Mouse (Mus musculus): Measurements from ENCODE around the gene Sdr42e1. TPM values are rescaled to one million over a fixed set of nuclear protein-coding genes. Genes with fewer than 3 reads are reported as not detected.
A peak's percentile ranks its signal among the peaks of the same experiment; 100 is the strongest.

The Sdr42e1 gene
- 3.5 and 3.7 TPM in 2 replicates for total RNA-seq (2017)

GRCm38 (mm10) chr8:117673430-117673830 lies at the start of gene Sdr42e1:
TSS of gene Sdr42e1 (minus strand) at chr8:117673689.
- ATAC-seq (replicated peaks; ENCODE audit: low read depth, poor library complexity, severe bottlenecking) = peak; percentile 96

GRCm38 (mm10) chr8:117718152-117718860 lies 44.8 kb upstream of the Sdr42e1 start:
- ATAC-seq (replicated peaks; ENCODE audit: low read depth, poor library complexity, severe bottlenecking) = no peak

- ATAC-seq (replicated peaks; ENCODE audit: low read depth, poor library complexity, severe bottlenecking) = no peak
These were observed 42.4 kb upstream of the Sdr42e1 start for GRCm38 (mm10) chr8:117715896-117716295.

- ATAC-seq (replicated peaks; ENCODE audit: low read depth, poor library complexity, severe bottlenecking) = no peak
These were observed 41.1 kb upstream of the Sdr42e1 start for GRCm38 (mm10) chr8:117714604-117715003.

DNA sequence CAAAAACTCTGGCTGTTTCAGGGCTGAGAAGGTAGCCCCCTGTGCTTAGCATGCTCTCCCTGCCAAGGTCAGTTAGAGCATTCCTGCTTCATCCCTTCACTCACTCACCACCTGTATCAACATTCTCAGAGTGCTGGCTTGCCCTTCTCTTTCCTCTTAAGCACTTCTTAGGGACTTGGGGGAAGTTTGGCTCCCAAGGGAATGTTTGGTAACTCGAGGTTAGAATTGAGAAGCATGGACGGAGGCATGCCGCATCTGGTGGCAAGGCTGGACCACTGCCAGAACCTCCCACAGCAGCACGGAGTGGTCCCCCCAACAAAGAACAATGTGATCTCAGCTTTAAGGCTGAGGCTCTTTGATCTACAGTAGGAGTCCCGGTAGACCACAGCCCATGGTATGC lies 38.7 kb upstream of the Sdr42e1 start:
- ATAC-seq (replicated peaks; ENCODE audit: low read depth, poor library complexity, severe bottlenecking) = no peak

DNA sequence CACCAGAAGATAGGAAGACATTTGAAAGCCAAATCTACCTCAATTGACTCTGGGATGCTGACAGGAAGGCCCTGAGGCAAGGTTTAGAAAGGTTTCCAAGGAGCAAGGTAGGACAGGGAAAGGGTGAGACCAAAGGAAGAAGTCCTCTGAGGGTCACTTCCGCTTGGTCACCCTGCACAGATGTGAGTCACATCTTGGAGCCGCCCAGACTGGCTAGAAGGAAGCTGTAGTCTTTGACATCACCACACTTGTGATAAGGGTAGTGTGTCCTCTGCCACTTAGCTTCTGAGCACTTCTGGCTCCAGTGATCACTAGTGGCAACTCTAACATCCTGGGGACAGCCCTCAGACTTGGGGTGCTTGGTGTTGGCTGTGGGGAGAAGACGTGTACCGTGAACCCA lies 32.7 kb upstream of the Sdr42e1 start:
- ATAC-seq (replicated peaks; ENCODE audit: low read depth, poor library complexity, severe bottlenecking) = no peak

- ATAC-seq (replicated peaks; ENCODE audit: low read depth, poor library complexity, severe bottlenecking) = no peak
These were observed 29.2 kb upstream of the Sdr42e1 start for GRCm38 (mm10) chr8:117702701-117703100.

- ATAC-seq (replicated peaks; ENCODE audit: low read depth, poor library complexity, severe bottlenecking) = peak; percentile 52; the same call in 1 of the 2 replicates
These were observed 28.4 kb upstream of the Sdr42e1 start, which contains the start of gene Hsd17b2 for GRCm38 (mm10) chr8:117701859-117702258. TSS of gene Hsd17b2 (plus strand) at chr8:117701904.

- no peak for ATAC-seq (replicated peaks; ENCODE audit: low read depth, poor library complexity, severe bottlenecking)
These were observed 27.8 kb upstream of the Sdr42e1 start for GRCm38 (mm10) chr8:117701246-117701645.

DNA sequence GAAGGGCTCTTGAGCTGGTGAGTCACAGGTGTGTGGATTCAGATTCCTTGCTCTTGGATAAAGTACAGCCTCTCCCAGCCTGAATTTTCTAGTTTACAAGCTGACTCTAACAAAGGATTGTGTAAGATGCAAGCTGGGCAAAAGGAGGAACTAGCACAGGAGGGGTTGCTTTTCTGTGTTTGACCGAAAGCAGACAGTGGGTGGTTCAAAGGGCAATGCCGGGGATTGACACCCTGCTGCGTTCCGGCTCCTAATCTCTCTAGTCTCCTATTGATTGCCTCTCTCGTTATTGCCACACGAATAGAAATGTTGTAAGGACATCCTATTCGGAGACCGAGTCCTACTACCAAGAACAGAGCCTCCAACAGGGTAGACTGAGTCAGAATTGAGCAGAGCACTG lies 27.2 kb upstream of the Sdr42e1 start:
- ATAC-seq (replicated peaks; ENCODE audit: low read depth, poor library complexity, severe bottlenecking) = peak; percentile 46; the same call in 1 of the 2 replicates

DNA sequence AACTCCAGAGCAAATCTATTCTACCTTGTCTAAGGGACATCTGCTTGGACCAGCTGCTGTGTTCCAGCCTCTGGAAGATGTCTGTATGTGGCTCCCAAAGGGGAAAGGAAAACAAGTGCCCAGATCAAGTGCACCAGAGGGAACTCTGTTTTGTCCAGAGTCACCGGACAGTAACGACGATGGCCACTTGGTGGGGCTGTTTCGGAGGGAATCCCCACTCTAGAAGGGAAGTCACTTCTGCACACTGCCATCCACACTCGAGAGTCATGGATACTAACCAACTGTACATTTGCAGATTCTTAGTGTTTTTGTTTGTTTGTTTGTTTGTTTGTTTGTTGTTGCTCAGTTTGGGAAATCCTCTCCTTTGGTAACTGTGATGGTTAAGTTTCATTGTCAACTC lies 23.8 kb upstream of the Sdr42e1 start:
- peak; percentile 59; the same call in 1 of the 2 replicates for ATAC-seq (replicated peaks; ENCODE audit: low read depth, poor library complexity, severe bottlenecking)

DNA sequence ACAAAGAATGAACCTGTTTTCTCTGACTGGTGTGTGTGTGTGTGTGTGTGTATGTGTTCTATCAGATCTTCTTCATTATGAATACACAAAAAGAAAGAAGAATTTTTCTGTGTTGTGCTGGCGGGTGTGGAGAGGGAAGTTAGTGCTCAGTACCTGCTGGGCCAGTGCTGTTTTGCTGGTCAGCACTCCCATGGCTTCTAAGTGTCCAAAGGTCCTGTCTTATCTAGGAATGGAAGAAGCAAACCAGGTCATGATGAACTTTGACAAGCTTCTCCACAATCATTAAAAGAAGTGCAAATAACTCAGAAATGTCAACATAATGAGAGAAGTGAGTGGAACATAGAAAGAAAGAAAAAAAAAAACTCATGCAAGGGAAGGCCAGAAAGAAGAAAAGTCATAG lies 22.1 kb upstream of the Sdr42e1 start:
- no peak for ATAC-seq (replicated peaks; ENCODE audit: low read depth, poor library complexity, severe bottlenecking)

DNA sequence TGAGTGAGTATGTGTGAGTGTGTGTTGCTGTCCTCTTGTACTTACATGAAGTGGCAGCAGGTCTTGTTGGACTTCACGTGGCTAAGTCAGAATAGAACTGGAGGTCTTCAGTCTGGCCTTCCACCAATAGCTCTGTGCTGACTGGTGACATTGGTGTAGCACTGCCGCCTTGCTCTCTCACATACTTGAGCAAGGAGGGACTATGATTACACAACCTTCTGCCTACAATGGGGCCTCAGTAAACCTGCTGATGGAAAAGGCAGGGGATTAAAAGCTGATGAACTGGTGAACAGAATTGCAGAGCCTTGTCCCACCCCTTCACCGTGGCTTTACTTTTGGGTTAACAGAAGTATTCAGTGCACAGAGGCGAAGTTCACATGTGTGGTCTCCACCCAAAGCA lies 18.6 kb upstream of the Sdr42e1 start:
- no peak for ATAC-seq (replicated peaks; ENCODE audit: low read depth, poor library complexity, severe bottlenecking)

- no peak for ATAC-seq (replicated peaks; ENCODE audit: low read depth, poor library complexity, severe bottlenecking)
These were observed 14.4 kb upstream of the Sdr42e1 start for GRCm38 (mm10) chr8:117687890-117688289.

GRCm38 (mm10) chr8:117684504-117684903 lies 11.0 kb upstream of the Sdr42e1 start:
- no peak; the same call in 1 of the 2 replicates for ATAC-seq (replicated peaks; ENCODE audit: low read depth, poor library complexity, severe bottlenecking)

DNA sequence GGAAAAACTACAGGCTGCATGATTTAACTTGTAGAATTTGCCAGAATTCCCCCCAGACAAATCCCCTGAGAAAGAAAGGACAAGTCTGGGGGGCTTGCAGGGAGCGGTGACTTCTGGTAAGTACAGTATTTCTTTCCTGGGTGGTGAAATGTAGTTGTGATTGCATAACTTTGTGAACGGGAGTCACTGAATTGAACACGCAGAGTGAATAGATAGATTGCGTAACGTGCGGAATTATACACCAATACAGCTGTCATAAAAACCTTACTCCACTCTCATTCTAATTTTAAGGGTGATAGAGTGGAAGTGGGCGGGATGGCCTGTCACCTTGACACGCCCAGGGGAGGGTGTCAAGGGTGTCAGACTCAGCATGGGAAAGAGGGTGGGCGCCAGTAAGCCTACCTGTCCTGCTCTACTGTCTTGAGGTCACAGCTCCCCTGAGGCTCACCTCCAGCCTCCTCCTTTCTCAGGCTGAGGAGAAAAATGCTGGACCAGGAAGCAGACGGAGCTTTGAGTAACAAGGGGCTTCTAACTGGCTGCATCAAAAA lies 10.5 kb upstream of the Sdr42e1 start:
- peak; percentile 39; the same call in 1 of the 2 replicates for ATAC-seq (replicated peaks; ENCODE audit: low read depth, poor library complexity, severe bottlenecking)

DNA sequence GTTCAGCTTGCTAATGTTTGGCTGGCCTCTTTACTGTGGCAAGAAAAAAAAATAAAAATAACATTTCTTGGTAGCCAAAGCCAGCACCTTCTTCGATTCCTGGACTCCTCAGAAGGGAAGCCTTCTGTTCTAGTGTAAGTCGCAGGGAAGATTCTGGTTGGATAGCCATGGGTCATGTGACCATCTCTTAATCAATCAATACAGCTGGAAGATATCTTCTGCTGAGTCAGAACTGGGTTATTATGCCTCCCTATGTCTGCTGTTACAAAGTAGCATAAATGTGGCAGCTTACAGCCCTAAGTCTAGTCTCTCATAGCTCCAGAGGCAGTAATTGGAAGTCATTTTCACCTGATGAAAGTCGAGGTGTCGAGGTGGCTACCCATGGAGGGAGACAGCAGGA lies 5.2 kb upstream of the Sdr42e1 start:
- no peak for ATAC-seq (replicated peaks; ENCODE audit: low read depth, poor library complexity, severe bottlenecking)

- ATAC-seq (replicated peaks; ENCODE audit: low read depth, poor library complexity, severe bottlenecking) = no peak
These were observed 3.5 kb upstream of the Sdr42e1 start for GRCm38 (mm10) chr8:117677011-117677410.

GRCm38 (mm10) chr8:117676460-117676859 lies 3.0 kb upstream of the Sdr42e1 start:
- ATAC-seq (replicated peaks; ENCODE audit: low read depth, poor library complexity, severe bottlenecking) = no peak

DNA sequence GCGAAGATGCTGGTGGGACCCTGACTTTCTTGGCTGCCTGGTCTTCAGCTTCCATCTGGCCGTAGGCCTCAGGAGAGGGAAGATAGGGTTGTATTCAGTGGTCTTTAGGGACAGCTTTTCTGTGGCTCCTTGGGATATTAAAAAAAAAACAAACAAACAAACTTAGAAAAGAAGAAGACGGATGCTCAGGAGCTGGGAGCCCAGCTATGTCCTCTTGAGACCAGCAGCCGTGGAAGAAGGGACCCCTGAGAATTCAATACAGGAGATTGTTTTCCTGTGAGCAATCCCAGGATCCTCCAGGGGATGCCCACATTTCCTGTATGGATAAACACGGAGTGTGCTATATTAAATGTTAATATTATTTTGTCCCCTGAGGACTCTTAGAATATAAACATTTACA lies 1.7 kb upstream of the Sdr42e1 start:
- ATAC-seq (replicated peaks; ENCODE audit: low read depth, poor library complexity, severe bottlenecking) = no peak

DNA sequence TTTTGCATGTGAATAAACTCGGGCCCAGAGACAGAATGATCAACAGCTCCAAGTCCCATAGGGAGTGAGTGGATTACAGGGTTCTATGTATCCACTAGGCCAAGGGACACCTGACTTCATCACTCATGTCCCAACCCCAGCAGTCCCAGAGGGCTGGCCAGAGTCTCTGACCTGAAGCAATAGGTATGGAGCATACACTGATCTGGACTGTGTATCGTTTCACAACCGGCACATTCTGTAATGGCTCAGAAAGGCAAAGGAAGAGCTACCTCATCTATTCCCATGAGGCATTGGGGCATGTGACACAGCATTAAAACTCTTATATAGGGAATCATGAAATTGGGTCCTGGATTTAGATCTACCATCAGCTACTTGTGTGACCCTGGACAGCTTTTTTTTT lies 931 bp downstream of the Sdr42e1 start:
- no peak for ATAC-seq (replicated peaks; ENCODE audit: low read depth, poor library complexity, severe bottlenecking)

DNA sequence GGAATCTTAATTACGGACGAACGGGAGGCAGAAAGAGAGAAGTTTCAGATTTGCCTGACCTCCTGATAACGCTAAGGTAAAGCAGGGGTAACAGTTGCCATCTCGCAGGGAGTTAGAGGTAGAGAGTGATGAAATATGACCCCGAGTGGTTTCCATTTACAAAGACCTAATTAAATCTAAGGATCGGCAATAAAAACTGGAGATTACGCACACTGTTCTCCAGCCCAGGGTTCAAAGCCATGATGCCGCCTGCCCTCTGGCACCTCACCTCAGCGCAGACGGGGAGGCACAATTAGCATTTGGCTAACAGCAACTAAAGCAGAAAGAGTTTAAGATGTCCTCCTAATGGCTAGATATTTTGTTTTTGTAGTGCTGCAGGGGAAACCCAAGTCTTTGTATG lies 3.0 kb downstream of the Sdr42e1 start:
- ATAC-seq (replicated peaks; ENCODE audit: low read depth, poor library complexity, severe bottlenecking) = no peak

All from common myeloid progenitor, adult 5-6 weeks (primary cell).